Mouse (Mus musculus) cerebellum, postnatal 10 days (tissue): ENCODE results near the gene Ntmt1.
A peak's percentile ranks its signal among the peaks of the same experiment; 100 is the strongest.

Experiments used
- DNase-seq, 2 experiments: peaks; one replicate each; pipeline ENCODE4 v3.0.0; 2021; ENCODE audit warnings: mixed read lengths in 2 of 2

Gene Ntmt1

GRCm38 (mm10) chr2:30826825-30827748, 19.5 kb downstream of the Ntmt1 start:
- DNase-seq, result peak; percentile 54 to 66

GRCm38 (mm10) chr2:30827749-30828475, 20.3 kb downstream of the Ntmt1 start:
- peak; percentile 98 to 99 for DNase-seq

DNA sequence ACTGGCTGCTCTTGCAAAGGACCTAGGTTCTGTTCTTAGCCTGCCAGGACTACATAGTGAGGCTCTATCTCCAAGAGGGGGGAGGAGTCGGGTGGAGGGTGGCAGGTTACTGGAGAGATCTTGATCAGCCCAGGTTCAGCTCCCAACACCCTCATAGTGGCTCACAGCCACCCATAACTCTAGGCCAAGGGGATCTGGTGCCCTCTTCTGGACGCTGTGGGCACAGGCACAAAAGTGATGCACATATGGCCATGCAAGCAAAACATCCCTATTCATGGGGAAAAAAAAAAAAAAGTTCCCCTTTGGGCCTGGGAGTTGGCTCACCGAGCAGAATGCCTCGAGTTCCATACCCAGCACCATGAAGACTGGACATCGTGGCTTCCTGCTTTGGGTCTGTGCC, 21.7 kb downstream of the Ntmt1 start:
- DNase-seq, result peak; percentile 53 to 59

- DNase-seq, result no peak
Measured at GRCm38 (mm10) chr2:30830283-30830795, 22.7 kb downstream of the Ntmt1 start, which contains the start of gene Asb6. TSS of gene Asb6 (minus strand) at chr2:30830333.

GRCm38 (mm10) chr2:30833644-30834043, 26.0 kb downstream of the Ntmt1 start:
- DNase-seq, result no peak

DNA sequence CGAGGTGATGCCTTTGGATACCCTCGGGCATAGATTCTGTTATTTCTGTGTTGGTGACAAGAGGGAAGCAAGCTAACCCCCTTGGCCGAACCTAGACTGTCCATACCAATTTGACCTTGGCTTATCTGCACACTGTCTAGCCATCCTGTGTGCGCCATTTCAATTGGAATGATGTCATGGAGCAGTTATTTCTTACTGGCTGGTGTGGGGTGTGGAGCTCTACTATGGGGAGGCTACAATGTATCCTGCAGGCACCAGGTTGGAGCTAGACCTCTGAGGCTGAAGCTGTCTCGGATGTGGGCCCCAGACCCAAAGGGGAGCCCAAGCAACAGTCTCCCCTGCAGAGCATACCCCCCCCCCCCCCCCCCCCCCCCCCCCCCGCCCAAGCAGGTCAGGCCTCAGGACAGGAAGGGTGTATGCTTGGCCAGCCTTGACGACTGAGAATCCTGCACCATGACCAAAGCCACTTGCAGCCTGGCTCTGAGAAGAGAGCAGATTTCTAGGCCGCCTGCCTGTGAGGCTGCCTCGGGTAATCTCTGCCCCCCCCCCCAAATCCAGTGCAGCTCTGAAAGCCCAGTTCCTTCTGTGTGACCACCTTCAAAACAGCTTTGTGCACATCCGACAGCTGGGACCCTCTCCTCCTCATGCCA, 26.9 kb downstream of the Ntmt1 start, which contains the start of gene Prrx2:
Gene Prrx2 (plus strand): TSS at position 600 of the 650 bp plus-strand sequence.
- no peak for DNase-seq

DNA sequence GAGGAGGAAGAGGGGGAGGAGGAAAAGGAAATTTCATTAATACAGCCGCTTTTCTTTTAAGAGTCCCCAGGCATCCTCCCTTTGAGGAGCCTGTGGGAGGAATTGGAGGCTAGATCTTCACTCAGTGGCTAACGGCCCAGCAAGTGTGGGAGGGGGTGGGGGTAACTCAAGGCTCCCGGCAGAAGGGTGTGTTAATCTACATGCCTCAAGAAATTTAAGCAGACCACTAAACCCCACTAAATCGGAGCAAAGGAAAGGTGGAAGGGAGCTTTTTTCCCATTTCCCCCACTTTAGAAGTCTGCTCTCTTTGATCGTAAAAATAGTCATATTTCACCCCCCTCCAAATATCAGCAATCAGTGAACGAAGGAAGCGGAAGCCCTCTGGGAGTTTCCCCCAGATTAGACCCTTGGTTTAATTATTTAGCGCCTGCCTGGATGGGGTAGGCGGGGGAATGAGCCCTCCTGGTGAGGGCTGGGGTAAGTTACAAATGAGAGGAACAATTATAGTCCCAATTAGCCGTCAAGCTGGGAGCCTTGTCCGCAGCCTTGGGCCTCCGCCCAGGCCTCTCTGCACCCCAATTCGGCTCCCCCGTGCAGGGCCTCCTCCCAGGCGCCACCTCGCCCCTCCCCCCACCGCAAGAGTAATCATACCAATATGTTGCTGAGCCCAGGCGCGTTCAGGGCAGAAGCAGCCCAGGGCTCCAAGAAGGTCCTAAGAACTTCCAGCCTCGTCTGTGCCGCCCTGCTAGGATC, 28.8 kb downstream of the Ntmt1 start:
- no peak for DNase-seq

GRCm38 (mm10) chr2:30842615-30843014, 35.0 kb downstream of the Ntmt1 start:
- DNase-seq, result no peak

GRCm38 (mm10) chr2:30845152-30846070, 37.8 kb downstream of the Ntmt1 start:
- DNase-seq, result peak in 1 of 2 experiments; percentile 34

- no peak for DNase-seq
Measured at GRCm38 (mm10) chr2:30846236-30846635, 38.6 kb downstream of the Ntmt1 start.

- no peak for DNase-seq
Measured at GRCm38 (mm10) chr2:30846723-30847122, 39.1 kb downstream of the Ntmt1 start.

DNA sequence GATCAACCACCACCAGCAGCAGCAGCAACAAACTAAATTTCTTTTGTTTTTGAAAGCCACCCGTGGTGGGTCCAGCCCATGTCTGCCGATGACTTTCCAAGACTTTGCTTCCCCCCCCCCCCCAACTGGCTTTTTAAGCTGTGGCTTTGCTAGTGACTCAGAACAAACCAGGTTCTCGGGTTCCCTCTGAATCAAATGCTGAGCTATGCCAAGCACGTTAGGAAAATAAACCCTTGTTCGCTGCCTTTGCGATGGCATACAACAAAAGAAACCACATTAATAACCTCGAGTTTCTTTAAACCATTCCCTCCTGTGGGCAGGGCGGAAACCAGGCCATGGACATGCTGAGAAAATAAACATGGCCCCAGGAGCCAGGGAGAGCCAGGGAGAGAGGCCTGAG, 40.6 kb downstream of the Ntmt1 start:
- DNase-seq, result no peak

DNA sequence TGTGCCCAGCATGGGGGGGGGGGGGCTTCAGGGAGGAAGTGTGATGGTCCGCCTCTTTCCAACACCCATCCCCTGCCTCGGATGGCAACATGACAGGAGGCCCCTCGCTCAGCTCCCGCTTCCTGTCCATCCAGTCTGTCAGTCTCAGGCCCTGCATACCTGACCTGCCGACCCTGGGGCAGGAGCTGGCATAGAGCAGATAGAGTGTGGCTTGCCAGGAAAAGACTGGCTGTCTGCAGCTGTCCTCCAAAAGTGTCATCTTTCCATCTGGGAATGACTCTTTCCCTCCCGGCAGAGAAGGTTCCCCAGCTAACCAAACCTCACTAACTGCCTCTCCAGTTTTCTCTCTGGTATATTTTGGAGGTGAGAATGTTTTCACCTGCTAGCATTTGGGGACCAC, 43.0 kb downstream of the Ntmt1 start:
- DNase-seq, result no peak

DNA sequence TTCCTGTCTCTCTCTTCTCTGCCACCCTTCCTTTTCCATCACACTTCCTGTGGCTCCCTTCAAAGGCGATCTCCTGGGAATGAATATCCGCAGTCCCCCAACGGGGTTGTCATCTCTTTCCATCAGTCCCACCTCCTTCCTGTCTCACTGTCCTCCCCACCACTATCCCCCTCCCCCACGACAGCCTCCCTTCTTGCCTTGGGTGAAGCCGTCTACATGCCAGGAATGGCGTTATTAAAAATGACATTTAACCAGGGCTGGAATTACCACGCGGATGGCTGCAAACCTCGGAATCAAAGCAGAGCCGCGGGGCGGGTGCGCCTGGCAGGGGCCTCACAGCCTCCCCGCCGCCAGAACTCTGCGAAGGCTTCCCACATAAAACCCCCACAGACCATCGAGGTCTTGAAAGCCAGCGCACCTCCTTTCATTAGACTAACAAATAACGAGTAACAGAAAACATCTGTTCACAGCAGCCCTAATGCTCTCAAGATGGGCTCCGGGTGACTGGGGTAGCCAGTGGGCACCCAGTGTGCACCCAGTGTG, 45.2 kb downstream of the Ntmt1 start:
- DNase-seq, result no peak

DNA sequence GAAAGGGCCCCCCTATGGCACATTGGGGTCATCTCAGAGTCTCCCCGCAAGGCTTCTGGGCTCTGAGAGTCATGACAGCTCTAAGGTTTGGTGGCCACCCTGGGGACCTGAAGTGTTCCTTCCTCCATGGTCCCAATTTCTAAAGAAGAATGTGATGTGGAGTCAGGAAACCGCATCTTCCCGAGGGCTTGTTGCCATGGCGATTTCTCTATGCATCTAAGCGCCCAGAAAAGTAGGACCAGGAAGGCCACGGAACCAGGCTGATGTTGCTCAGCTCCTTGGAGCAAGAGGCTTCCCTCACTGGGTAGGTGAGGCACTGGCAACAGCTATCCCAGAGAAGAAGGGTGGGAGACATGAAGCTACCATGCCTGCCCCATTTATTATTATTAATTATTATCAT, 49.5 kb downstream of the Ntmt1 start:
- DNase-seq, result no peak

GRCm38 (mm10) chr2:30859782-30860181, 52.2 kb downstream of the Ntmt1 start:
- no peak for DNase-seq

- DNase-seq, result no peak
Measured at GRCm38 (mm10) chr2:30862081-30862480, 54.5 kb downstream of the Ntmt1 start.

- DNase-seq, result no peak
Measured at GRCm38 (mm10) chr2:30863574-30863973, 55.9 kb downstream of the Ntmt1 start.

GRCm38 (mm10) chr2:30864968-30865381, 57.3 kb downstream of the Ntmt1 start:
- no peak for DNase-seq

DNA sequence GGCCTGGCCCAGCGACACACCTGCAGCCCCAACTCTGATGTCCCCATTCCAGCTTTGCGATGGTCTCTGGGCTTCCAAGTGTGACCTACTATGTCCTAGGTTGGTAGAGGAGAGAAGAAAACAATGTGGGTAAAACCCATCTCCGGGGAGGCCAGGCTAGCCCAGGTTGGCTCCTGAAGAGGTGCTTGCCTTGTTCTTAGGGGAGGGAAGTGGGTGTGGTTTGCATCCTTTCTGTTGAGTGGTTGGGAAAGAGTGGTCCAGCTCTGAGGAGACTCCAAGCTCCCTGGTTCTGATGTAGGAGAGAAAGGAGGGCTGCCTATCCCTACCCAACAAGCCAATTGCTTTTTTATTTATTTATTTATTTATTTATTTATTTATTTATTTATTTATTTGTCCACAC, 57.8 kb downstream of the Ntmt1 start:
- no peak for DNase-seq

DNA sequence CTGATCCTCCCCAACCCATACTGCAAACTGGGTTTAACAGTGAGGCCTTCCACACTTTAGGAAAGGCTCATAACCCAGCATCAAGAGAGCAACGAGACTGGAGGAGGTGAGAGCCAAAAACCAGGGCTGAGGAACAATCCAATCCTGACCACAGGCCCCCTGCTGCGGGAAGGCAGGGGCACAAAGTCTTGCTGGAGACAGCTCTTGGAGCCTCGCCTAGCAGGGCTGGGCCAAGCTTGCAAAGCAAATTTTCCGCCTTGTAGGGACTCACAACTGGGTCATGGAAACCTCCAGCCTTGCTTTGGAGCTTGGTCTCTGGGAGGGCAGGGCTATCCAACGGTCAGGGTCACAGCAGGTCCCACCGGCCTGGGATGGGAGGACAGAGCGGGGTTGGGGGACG, 63.2 kb downstream of the Ntmt1 start:
- peak; percentile 57 to 68 for DNase-seq
